Mouse (Mus musculus) bone marrow macrophage, adult 2 months (primary cell): ENCODE data around the gene Tmem167b. TPM values are rescaled to one million over a fixed set of nuclear protein-coding genes. Genes with fewer than 3 reads are reported as not detected.

Source experiments
- H3K27ac ChIP-seq: 2 replicates; pipeline ENCODE4 v1.5.1; 2012; ENCODE audit warnings: low read depth, low read length; ENCODE audit not compliant: insufficient read depth
- H3K4me1 ChIP-seq: 2 replicates; pipeline ENCODE4 v1.6.1; 2012; ENCODE audit warnings: low read length; ENCODE audit not compliant: control insufficient read depth, insufficient read depth
- H3K4me3 ChIP-seq: 2 replicates; pipeline ENCODE4 v1.5.1; 2012; ENCODE audit warnings: mild to moderate bottlenecking, low read length, moderate library complexity; ENCODE audit not compliant: insufficient read depth
- CTCF ChIP-seq: IDR thresholded peaks from 2 replicates; pipeline ENCODE4 v1.5.1; 2012; ENCODE audit warnings: low read depth, mild to moderate bottlenecking, low read length, moderate library complexity
- POLR2A ChIP-seq: IDR thresholded peaks from 2 replicates; pipeline ENCODE4 v1.6.1; 2012; ENCODE audit warnings: mild to moderate bottlenecking, low read depth, low read length, borderline replicate concordance
- polyA plus RNA-seq: library from polyadenylated mRNA; stranded (reverse); fragments of >200 nt; gene quantifications from 2 replicates; pipeline ENCODE4 v1.2.4, GENCODE M21; 2012; ENCODE audit not compliant: missing spikeins, insufficient read depth, insufficient read length

Tmem167b gene
- polyA plus RNA-seq: 31.7 and 36.5 TPM in 2 replicates

- Histone ChIP-seq H3K4me1 (peaks cover 5% of the 10 kb centered on the region), H3K4me3 (peak within 1 kb of the TSS; percentile 77), H3K27ac (peak within 1 kb of the TSS; percentile 86)
- TF ChIP-seq CTCF (no peak), POLR2A (no peak)
Measured at GRCm38 (mm10) chr3:108562133-108562730, at the start of gene Tmem167b. Gene Tmem167b (minus strand): TSS chr3:108562466.

GRCm38 (mm10) chr3:108608906-108609305, 46.6 kb upstream of the Tmem167b start:
- peak overlapping the region; percentile 9; the same call in 1 of the 2 replicates for H3K27ac ChIP-seq
- no peak for TF ChIP-seq CTCF
- no peak for TF ChIP-seq POLR2A
- H3K4me1 ChIP-seq: peaks cover 10% of the 10 kb centered on the region
- no peak overlapping the region for H3K4me3 ChIP-seq

GRCm38 (mm10) chr3:108591530-108592522, 29.6 kb upstream of the Tmem167b start:
- no peak overlapping the region for H3K27ac ChIP-seq
- peaks cover 7% of the 10 kb centered on the region for H3K4me1 ChIP-seq
- no peak for TF ChIP-seq POLR2A
- no peak for TF ChIP-seq CTCF
- peak overlapping the region; percentile 96 for H3K4me3 ChIP-seq

DNA sequence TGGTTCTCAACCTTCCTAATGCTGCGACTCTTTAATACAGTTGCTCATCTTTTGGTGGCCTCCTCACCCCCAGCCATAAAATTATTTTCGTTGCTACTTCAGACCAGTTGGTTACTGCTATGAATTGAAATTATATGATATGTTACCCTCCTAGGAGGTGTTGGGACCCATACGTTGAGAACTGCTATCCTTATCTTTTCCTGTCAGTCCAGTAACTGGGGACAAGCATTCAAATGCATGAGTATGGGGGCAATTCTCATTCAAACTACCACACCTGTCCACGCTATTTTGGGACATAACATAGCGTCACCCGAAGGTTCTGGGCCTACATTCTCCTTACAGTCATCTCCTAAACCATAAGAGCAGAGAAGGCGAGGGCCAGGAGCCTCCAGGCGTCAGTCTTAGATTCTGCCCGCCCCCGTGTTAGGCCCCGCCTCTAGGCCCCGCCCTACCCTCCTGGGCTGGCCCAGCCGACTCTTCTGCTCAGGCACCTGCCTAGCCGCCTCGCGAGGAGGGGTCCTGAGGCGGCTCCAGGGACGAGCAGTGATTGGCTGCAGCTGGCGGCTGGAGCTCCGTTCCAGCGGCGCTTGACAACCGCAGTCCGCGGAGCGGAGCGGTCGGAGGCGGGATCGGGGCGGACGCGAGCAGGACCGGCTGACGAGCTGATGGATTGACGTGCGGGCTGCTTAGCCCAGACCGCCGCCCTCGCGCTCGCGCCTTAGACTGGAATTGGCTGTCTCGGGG, 28.7 kb upstream of the Tmem167b start, which contains the start of gene Wdr47:
Gene Wdr47 (plus strand): TSS at position 494 of the 744 bp plus-strand sequence.
- peaks cover 7% of the 10 kb centered on the region for H3K4me1 ChIP-seq
- TF ChIP-seq CTCF (no peak), POLR2A (no peak)
- H3K4me3 ChIP-seq: peak within 1 kb of the TSS; percentile 96
- H3K27ac ChIP-seq: no peak within 1 kb of the TSS

GRCm38 (mm10) chr3:108588446-108588845, 26.2 kb upstream of the Tmem167b start:
- Histone ChIP-seq H3K4me1 (peaks cover 7% of the 10 kb centered on the region), H3K4me3 (no peak overlapping the region), H3K27ac (no peak overlapping the region)
- TF ChIP-seq CTCF (no peak), POLR2A (no peak)

DNA sequence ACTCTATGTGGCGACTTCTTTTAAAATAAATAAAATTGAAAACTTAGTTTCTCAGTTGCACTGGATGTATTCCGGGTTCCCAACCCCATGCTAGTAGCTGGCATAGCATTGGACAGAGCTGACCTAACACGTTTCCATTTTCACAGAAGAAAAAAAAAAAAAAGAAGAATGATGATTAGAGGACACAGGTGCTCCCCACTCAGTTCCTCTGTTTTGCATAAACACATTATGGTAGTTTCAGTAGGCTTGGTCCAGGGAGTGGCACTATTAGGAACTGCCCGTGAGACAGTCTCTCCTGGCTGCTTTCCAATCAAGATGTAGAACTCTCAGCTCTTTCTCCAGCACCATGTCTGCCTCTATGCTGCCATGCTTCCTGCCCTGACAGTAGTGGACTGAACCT, 22.3 kb upstream of the Tmem167b start:
- Histone ChIP-seq H3K4me1 (no peaks in the 10 kb centered on the region), H3K4me3 (no peak overlapping the region), H3K27ac (no peak overlapping the region)
- TF ChIP-seq POLR2A: no peak
- no peak for TF ChIP-seq CTCF

DNA sequence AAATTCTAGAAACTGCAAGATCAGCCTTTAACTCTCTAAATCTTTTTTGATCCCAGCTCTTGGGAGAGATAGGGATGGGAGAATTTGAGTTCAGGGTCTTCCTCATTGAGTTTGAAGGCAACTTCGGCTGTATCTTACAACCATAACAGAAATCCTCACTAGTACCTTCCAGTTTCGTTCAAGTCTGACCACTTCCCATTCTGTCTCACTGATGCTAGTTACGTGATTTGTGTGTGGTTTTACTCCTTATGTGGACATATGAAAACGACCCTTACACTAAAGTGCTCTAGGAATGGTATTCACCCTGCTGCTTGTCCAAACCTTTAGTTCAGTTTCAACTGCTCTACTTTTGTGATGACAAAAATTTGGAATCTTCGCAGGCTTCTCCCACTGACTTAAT, 11.8 kb upstream of the Tmem167b start:
- peaks cover 16% of the 10 kb centered on the region for H3K4me1 ChIP-seq
- TF ChIP-seq CTCF (no peak), POLR2A (no peak)
- no peak overlapping the region for H3K4me3 ChIP-seq
- H3K27ac ChIP-seq: no peak overlapping the region

DNA sequence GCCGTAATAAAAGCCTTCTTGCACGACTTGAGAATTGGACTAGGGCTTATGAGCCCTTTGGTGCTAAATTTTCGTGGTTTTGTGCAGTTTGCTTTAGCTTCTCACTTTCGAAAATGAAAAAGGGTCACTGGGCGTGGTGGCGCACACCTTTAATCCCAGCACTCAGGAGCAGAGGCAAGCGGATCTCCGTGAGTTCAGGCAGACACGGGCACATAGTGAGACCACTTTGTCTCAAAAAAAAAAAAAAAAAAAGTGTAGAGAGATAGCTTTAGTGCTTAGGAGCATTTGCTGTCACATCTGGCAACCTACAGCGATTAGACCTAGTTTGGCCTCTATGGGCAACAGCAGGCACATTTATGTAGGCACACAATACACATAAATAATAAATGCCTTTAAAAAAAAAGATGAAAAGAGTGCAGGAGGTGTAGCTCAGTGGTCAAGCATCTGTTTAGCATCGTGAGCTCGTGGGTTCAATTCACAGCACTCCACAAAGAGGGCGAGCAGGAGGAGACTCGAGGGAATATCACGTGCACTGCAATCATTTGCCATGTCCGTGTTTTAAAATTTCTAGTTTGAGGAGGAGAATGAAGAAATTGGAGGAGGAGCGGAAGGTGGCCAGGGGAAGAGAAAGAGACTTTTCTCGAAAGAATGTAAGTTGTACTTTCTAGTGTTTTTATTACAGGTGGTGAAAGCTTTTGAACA, 10.2 kb upstream of the Tmem167b start:
- Histone ChIP-seq H3K4me3 (peak overlapping the region; percentile 73), H3K27ac (no peak overlapping the region), H3K4me1 (peaks cover 16% of the 10 kb centered on the region)
- TF ChIP-seq CTCF: no peak
- no peak for TF ChIP-seq POLR2A
